Mouse (Mus musculus) embryonic facial prominence, embryonic 14.5 days (tissue): ENCODE data around the gene Nudt3. TPM values are rescaled to one million over a fixed set of nuclear protein-coding genes. Genes with fewer than 3 reads are reported as not detected.

ENCODE experiments used
- ATAC-seq: fragments of 200-750 bp; cut with Nextera tagmentation; 2 replicates; pipeline ENCODE4 v1.8.0; 2017; ENCODE audit warnings: low read depth, moderate number of reproducible peaks, moderate TSS enrichment
- DNase-seq: peaks from one replicate; pipeline ENCODE4 v3.0.0-alpha.2; 2015; ENCODE audit warnings: low spot score
- H3K27ac ChIP-seq: fragments of 300-500 bp; sonication (generic); replicated peaks from 2 replicates; pipeline ENCODE4 v1.5.1; 2014; ENCODE audit warnings: low read depth, mild to moderate bottlenecking, low read length, moderate library complexity
- H3K27me3 ChIP-seq: fragments of 300-500 bp; sonication (generic); replicated peaks from 2 replicates; pipeline ENCODE4 v1.6.1; 2014; ENCODE audit warnings: low read length; ENCODE audit not compliant: control insufficient read depth, insufficient read depth
- H3K36me3 ChIP-seq: fragments of 300-500 bp; sonication (generic); 2 replicates; pipeline ENCODE4 v1.6.1; 2014; ENCODE audit warnings: low read length, mixed read lengths; ENCODE audit not compliant: control insufficient read depth, insufficient read depth
- H3K4me1 ChIP-seq: fragments of 300-500 bp; sonication (generic); 2 replicates; pipeline ENCODE4 v1.6.1; 2014; ENCODE audit warnings: antibody characterized with exemption, low read length; ENCODE audit not compliant: control insufficient read depth, insufficient read depth
- H3K4me2 ChIP-seq: fragments of 300-500 bp; sonication (generic); 2 replicates; pipeline ENCODE4 v1.6.1; 2014; ENCODE audit warnings: low read depth, mild to moderate bottlenecking, low read length, moderate library complexity, mixed read lengths
- H3K4me3 ChIP-seq: fragments of 300-500 bp; sonication (generic); 2 replicates; pipeline ENCODE4 v1.5.1; 2014; ENCODE audit warnings: low read depth, mild to moderate bottlenecking, low read length
- H3K9ac ChIP-seq: fragments of 300-500 bp; sonication (generic); 2 replicates; pipeline ENCODE4 v1.6.1; 2014; ENCODE audit warnings: low read depth, mild to moderate bottlenecking, low read length, moderate library complexity, mixed read lengths
- H3K9me3 ChIP-seq: fragments of 300-500 bp; sonication (generic); 2 replicates; pipeline ENCODE4 v1.6.1; 2016; ENCODE audit warnings: low read length; ENCODE audit not compliant: control insufficient read depth
- WGBS: fragments of 180-500 bp; shearing (Covaris S2); extraction: QIAGEN DNeasy Blood & Tissue Kit; methylation state at CpG from one replicate; pipeline ENCODE4 v1.1.7; 2014; 5-methylcytosine and 5-hydroxymethylcytosine counted together
- polyA plus RNA-seq: library from polyadenylated mRNA; unstranded; fragments of >200 nt; fragmentation: Nextera tagmentation; extraction: Ambion mirVana; gene quantifications from 2 replicates; pipeline ENCODE4 v1.2.1, GENCODE M21; 2014

Nudt3 gene
- polyA plus RNA-seq, 1 experiment from 2014 or later, result 38.1 TPM

- DNase-seq, result no peak
- WGBS, result 83% methylated on average over 19 of the region's 20 CpGs
- peaks cover 86% of the 10 kb centered on the region for H3K36me3 ChIP-seq
- no peak overlapping the region for H3K27ac ChIP-seq
- H3K9ac ChIP-seq, result no peak overlapping the region
- no peaks in the 10 kb centered on the region for H3K27me3 ChIP-seq
- no peak for ATAC-seq
- no peaks in the 10 kb centered on the region for H3K9me3 ChIP-seq
- no peaks in the 10 kb centered on the region for H3K4me1 ChIP-seq
- no peak overlapping the region for H3K4me2 ChIP-seq
- no peak overlapping the region for H3K4me3 ChIP-seq
Measured at GRCm38 (mm10) chr17:27580392-27581068, 42.8 kb downstream of the Nudt3 start.

- ATAC-seq (no peak), DNase-seq (no peak)
- 89% methylated on average over 8 of the region's 8 CpGs for WGBS
- Histone ChIP-seq H3K9ac (no peak overlapping the region), H3K4me3 (no peak overlapping the region), H3K4me1 (no peaks in the 10 kb centered on the region), H3K27me3 (no peaks in the 10 kb centered on the region), H3K9me3 (no peaks in the 10 kb centered on the region), H3K4me2 (no peak overlapping the region), H3K27ac (no peak overlapping the region), H3K36me3 (peaks cover 83% of the 10 kb centered on the region)
Measured at GRCm38 (mm10) chr17:27579816-27580215, 43.5 kb downstream of the Nudt3 start.

- no peak overlapping the region for H3K4me2 ChIP-seq
- no peak overlapping the region for H3K4me3 ChIP-seq
- no peaks in the 10 kb centered on the region for H3K4me1 ChIP-seq
- DNase-seq (no peak), ATAC-seq (no peak)
- no peak overlapping the region for H3K27ac ChIP-seq
- no peaks in the 10 kb centered on the region for H3K27me3 ChIP-seq
- no peaks in the 10 kb centered on the region for H3K9me3 ChIP-seq
- 95% methylated on average over 10 of the region's 10 CpGs for WGBS
- H3K36me3 ChIP-seq, result peaks cover 85% of the 10 kb centered on the region
- H3K9ac ChIP-seq, result no peak overlapping the region
Measured at GRCm38 (mm10) chr17:27578487-27578886, 44.8 kb downstream of the Nudt3 start.

GRCm38 (mm10) chr17:27577468-27577867 is 45.8 kb downstream of the Nudt3 start:
- ATAC-seq (no peak), DNase-seq (no peak)
- WGBS, result 66% methylated on average over 6 of the region's 6 CpGs
- no peaks in the 10 kb centered on the region for H3K4me1 ChIP-seq
- H3K36me3 ChIP-seq, result peaks cover 79% of the 10 kb centered on the region
- H3K9ac ChIP-seq, result no peak overlapping the region
- H3K27ac ChIP-seq, result no peak overlapping the region
- H3K9me3 ChIP-seq, result no peaks in the 10 kb centered on the region
- H3K4me2 ChIP-seq, result no peak overlapping the region
- H3K4me3 ChIP-seq, result no peak overlapping the region
- H3K27me3 ChIP-seq, result no peaks in the 10 kb centered on the region

- H3K9ac ChIP-seq, result no peak overlapping the region
- no peak for ATAC-seq
- WGBS, result 85% methylated on average over 7 of the region's 7 CpGs
- H3K9me3 ChIP-seq, result no peaks in the 10 kb centered on the region
- H3K36me3 ChIP-seq, result peaks cover 65% of the 10 kb centered on the region
- no peaks in the 10 kb centered on the region for H3K27me3 ChIP-seq
- no peak for DNase-seq
- no peaks in the 10 kb centered on the region for H3K4me1 ChIP-seq
- no peak overlapping the region for H3K4me2 ChIP-seq
- H3K4me3 ChIP-seq, result no peak overlapping the region
- H3K27ac ChIP-seq, result no peak overlapping the region
Measured at GRCm38 (mm10) chr17:27576056-27576455, 47.2 kb downstream of the Nudt3 start.

GRCm38 (mm10) chr17:27575116-27575776 is 48.0 kb downstream of the Nudt3 start:
- Histone ChIP-seq H3K36me3 (peaks cover 57% of the 10 kb centered on the region), H3K27me3 (no peaks in the 10 kb centered on the region), H3K9ac (no peak overlapping the region), H3K27ac (no peak overlapping the region), H3K9me3 (no peaks in the 10 kb centered on the region), H3K4me3 (no peak overlapping the region), H3K4me2 (no peak overlapping the region), H3K4me1 (no peaks in the 10 kb centered on the region)
- WGBS, result 81% methylated on average over 10 of the region's 10 CpGs
- DNase-seq, result no peak
- no peak for ATAC-seq

- WGBS, result 92% methylated on average over 15 of the region's 16 CpGs
- no peak overlapping the region for H3K4me3 ChIP-seq
- no peaks in the 10 kb centered on the region for H3K4me1 ChIP-seq
- no peak overlapping the region for H3K9ac ChIP-seq
- no peak overlapping the region for H3K4me2 ChIP-seq
- no peaks in the 10 kb centered on the region for H3K27me3 ChIP-seq
- peaks cover 51% of the 10 kb centered on the region for H3K36me3 ChIP-seq
- DNase-seq (no peak), ATAC-seq (no peak)
- H3K9me3 ChIP-seq, result no peaks in the 10 kb centered on the region
- no peak overlapping the region for H3K27ac ChIP-seq
Measured at GRCm38 (mm10) chr17:27574470-27575115, 48.7 kb downstream of the Nudt3 start.

GRCm38 (mm10) chr17:27573772-27574320 is 49.4 kb downstream of the Nudt3 start:
- WGBS, result 86% methylated on average over 10 of the region's 10 CpGs
- Histone ChIP-seq H3K36me3 (peaks cover 43% of the 10 kb centered on the region), H3K4me1 (no peaks in the 10 kb centered on the region), H3K27ac (no peak overlapping the region), H3K4me3 (no peak overlapping the region), H3K27me3 (no peaks in the 10 kb centered on the region), H3K9ac (no peak overlapping the region), H3K9me3 (no peaks in the 10 kb centered on the region), H3K4me2 (no peak overlapping the region)
- ATAC-seq (no peak), DNase-seq (no peak)
